Mouse (Mus musculus) B cell, adult 2 months (primary cell): Measurements from ENCODE around the gene Htr5b.

Experiments used
- DNase-seq, 2 experiments: peaks; one replicate each; pipeline ENCODE4 v3.0.0; 2022

The Htr5b gene

DNA sequence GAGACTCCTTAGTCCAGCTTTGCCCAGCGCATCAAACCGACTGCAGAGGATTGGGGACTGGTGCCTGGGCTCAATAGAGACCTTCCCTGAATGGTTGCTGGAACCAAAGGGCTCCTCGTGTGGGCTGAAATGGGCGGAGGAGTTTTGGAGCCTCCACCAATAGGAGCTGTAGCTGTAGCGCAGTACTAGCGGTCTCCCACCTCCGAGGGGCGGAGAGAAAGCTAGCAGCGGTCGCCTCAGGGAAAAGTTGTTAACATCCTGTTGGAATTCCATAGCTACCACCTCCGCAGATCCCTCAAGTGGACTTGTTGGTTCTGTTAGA lies at the start of gene Htr5b:
Htr5b (minus strand) TSS at position 67 of the 322 bp plus-strand sequence.
- DNase-seq, result no peak

- no peak for DNase-seq
These were observed 49.2 kb upstream of the Htr5b start for GRCm38 (mm10) chr1:121577491-121577890.

GRCm38 (mm10) chr1:121570522-121570921 lies 42.3 kb upstream of the Htr5b start:
- DNase-seq, result no peak

GRCm38 (mm10) chr1:121567521-121568489 lies 39.5 kb upstream of the Htr5b start, which contains the start of gene Ddx18:
TSS of gene Ddx18 (minus strand) at chr1:121567989.
- DNase-seq, result peak; percentile 99

- no peak for DNase-seq
These were observed 29.6 kb upstream of the Htr5b start for GRCm38 (mm10) chr1:121557861-121558260.

GRCm38 (mm10) chr1:121551457-121551835 lies 23.2 kb upstream of the Htr5b start:
- no peak for DNase-seq

DNA sequence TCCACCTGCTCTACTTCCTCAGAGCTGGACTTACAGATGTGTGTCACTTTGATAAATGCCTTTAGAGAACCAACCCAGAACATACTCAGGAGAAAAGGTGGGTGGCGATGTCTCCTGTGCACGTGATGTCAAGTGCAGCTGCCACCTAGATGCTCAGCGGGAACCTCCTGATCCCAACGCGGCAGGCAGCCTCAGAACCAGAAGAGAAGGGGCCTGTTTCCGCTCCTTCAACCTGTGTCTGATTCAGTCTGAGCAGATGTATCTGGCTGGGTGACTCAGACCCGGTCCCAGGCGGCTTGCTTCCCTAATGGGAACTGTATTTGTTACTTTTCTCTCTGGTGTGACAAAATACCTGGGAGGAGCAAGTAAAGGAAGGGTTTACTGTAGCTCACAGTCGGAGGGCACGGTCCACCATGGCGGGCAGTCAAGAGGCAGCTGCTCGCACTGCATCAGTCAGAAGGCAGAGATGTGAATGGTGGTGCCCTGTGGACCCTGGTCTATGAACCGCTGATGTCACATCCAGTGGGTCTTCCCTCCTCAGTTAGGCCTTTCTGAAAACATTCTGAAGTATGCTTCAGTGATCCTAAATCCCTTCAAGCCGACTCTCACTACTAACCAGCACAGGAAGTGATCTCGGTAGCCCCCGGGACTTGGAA lies 22.7 kb upstream of the Htr5b start:
- DNase-seq, result no peak

DNA sequence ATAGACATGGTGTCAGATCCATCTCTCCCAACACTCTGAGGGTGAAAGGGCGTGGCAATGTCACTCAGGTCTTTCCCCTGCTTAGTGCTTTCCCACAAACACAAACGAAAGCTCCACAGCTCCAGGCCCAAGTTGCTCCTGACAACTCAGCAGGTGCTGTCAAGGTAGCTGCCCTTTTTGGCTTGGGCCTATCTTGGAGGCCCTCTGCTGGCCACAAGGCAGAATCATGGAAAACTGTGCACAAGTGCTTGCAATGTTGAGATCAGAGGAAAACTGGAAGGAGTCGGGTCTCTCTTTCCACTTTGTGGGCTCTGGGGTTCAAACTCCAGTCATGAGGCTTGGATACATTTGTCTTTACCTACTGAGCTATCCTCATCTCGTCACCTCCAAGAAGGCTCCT lies 21.2 kb upstream of the Htr5b start:
- DNase-seq, result no peak

DNA sequence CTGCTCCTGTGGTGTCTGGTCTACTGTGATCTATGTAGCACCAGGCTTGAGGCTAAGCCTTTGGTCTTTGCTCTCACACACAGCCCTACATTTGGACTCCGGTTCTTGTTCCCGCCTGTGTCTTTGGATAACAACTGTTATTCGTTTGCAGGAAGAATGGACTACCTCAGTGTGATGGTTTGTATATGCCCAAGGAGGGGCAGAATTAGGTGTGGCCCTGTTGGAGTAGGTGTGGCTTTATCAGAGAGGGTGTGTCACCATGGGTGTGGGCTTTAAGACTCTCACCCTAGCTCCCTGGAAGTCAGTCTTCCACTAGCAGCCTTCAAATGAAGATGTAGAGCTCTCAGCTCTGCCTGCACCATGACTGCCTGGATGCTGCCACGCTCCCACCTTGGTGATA lies 20.4 kb upstream of the Htr5b start:
- DNase-seq, result no peak

- DNase-seq, result no peak
These were observed 18.6 kb upstream of the Htr5b start for GRCm38 (mm10) chr1:121546844-121547243.

DNA sequence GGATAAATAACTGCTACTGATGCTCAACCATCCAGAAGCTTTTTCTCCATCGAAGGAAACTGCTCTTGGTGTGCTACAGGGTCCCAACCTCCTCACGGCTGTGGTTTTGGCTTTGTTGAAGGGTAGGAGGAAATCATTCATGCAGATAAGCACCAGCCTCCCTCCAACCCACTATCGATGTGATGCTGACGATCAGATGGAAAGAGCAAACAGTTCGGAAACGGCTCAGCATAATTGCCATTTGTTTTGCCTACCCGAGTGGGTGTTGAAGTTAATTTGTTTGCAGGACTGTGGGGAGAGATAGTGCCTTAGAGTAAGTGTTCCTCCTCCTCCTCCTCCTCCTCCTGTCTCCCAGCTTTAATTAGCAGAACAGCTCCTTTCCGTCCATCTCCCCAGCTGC lies 12.1 kb upstream of the Htr5b start:
- DNase-seq, result no peak

DNA sequence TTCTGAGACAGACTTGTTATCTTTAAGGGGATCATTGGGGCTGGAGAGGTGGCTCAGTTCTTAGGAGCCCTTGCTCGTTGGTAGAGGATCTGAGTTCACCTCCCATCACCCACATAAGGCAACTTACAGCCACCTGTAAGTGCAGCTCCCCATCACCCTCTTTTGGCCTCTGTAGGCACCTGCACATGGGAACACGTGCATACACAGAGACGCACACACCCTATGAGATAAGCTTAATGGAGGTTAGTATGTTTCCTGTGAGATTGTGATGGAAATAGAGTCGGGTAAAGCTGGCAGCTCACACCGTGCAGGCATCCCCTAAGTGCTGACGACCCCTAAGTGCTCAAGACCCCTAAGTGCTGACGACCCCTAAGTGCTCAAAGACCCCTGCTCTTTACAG lies 3.2 kb upstream of the Htr5b start:
- no peak for DNase-seq

GRCm38 (mm10) chr1:121529286-121529685 lies 1.0 kb upstream of the Htr5b start:
- no peak for DNase-seq

GRCm38 (mm10) chr1:121527600-121528398 lies 466 bp downstream of the Htr5b start:
- DNase-seq, result no peak

- no peak for DNase-seq
These were observed 1.2 kb downstream of the Htr5b start for GRCm38 (mm10) chr1:121527061-121527460.

DNA sequence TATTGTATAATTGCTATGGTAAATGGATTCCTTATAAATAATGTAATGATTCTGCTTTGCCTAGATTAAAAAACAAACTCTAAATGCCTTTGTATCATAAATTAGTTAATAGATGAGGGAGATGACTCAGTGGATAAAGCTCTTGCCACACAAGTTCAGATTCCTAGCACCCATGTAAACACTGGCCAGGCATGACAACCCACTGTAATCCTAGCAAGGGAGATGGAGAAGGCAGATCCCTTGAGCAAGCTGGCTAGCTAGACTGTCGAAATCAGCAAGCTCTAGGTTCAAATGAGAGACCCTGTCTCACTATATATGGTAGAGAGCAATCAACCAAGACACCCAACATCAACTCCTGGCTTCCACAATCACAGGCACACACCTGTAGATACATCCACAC lies 9.7 kb downstream of the Htr5b start:
- DNase-seq, result no peak

GRCm38 (mm10) chr1:121511966-121512365 lies 16.3 kb downstream of the Htr5b start:
- DNase-seq, result no peak

GRCm38 (mm10) chr1:121511186-121511585 lies 17.1 kb downstream of the Htr5b start:
- DNase-seq, result no peak

GRCm38 (mm10) chr1:121510420-121511140 lies 17.7 kb downstream of the Htr5b start:
- DNase-seq, result no peak

- no peak for DNase-seq
These were observed 19.5 kb downstream of the Htr5b start for GRCm38 (mm10) chr1:121508729-121509128.

DNA sequence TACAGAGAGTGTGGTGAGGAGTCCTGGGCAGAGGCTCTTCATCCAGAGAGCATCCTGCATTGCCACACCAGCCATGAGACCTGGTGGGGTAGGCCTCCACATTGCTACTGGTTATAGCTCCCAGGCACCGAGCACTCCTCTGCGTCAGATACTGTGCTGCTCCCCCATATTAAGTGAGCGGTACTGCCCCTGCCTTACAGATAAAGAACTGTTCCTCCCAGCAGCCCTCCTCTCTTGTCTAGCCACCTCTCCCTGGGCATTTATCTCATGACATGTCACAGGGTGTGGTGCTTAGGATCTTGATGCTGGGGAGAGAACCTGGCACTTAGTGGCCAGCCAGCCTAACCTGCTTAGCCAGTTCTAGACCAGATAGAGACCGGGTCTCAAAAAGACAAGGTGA lies 31.2 kb downstream of the Htr5b start:
- DNase-seq, result no peak

DNA sequence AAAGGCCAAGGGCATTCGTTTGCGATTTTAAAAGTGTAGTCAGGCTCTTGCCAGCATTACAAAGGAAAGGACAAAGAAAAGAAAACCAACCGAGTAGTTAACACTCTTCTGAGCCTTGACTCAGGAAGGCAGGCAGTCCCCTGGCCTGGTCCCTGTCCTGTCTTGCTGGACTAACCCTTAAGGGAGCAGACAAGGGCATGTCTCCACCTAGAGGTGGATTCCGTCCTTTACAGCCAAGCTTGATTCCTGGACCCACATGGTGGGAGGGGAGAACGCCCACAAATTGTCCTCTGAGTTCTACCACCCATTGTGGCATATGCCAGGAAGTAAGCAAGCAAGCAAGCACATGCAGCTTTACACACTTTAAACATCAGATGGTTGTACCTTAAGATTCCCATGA lies 38.0 kb downstream of the Htr5b start:
- DNase-seq, result peak; percentile 7 to 16

- no peak for DNase-seq
These were observed 41.5 kb downstream of the Htr5b start for GRCm38 (mm10) chr1:121486803-121487202.
